Mouse (Mus musculus) CD4-positive, CD25-positive, alpha-beta regulatory T cell, adult 9 weeks (primary cell): ENCODE data around the gene Oas1e. TPM values are rescaled to one million over a fixed set of nuclear protein-coding genes. Genes with fewer than 3 reads are reported as not detected.

Source experiments
- polyA plus RNA-seq: library from polyadenylated mRNA; unstranded; fragments of 100-300 nt; shearing (Covaris generic); gene quantifications from one replicate; pipeline ENCODE4 v1.2.1, GENCODE M21; 2017

Gene Oas1e
- not detected for polyA plus RNA-seq

GRCm38 (mm10) chr5:120795480-120796034 is at the start of gene Oas1e:
Gene Oas1e (minus strand): TSS chr5:120795530.

GRCm38 (mm10) chr5:120811951-120812819 is 16.9 kb upstream of the Oas1e start, which contains the start of gene Oas1c:
Gene Oas1c (minus strand): TSS chr5:120812514.

GRCm38 (mm10) chr5:120777478-120777877 is 17.9 kb downstream of the Oas1e start, which contains the start of gene Oas3:
Gene Oas3 (minus strand): TSS chr5:120777661.

GRCm38 (mm10) chr5:120749688-120750087 is 45.6 kb downstream of the Oas1e start, which contains the start of gene Oas2:
Gene Oas2 (minus strand): TSS chr5:120749853.

Other genes with a start within 250 kb of the Oas1e start
- gene Tpcn1, start 206.9 kb downstream of the Oas1e start, polyA plus RNA-seq: 23.2 TPM
- gene Iqcd, start 206.5 kb downstream of the Oas1e start, polyA plus RNA-seq: 1.2 TPM
- 6.3 TPM for gene Rita1, start 182.9 kb downstream of the Oas1e start, polyA plus RNA-seq
- gene Ddx54, start 182.8 kb downstream of the Oas1e start, polyA plus RNA-seq: 89.7 TPM
- not detected for gene Cfap73, start 161.3 kb downstream of the Oas1e start, polyA plus RNA-seq
- gene Rasal1, start 146.7 kb downstream of the Oas1e start, polyA plus RNA-seq: 16.3 TPM
- 35.5 TPM for gene Dtx1, start 83.6 kb downstream of the Oas1e start, polyA plus RNA-seq
- gene Oas2, start 45.7 kb downstream of the Oas1e start, polyA plus RNA-seq: 6.9 TPM
- 16.4 TPM for gene Oas3, start 17.9 kb downstream of the Oas1e start, polyA plus RNA-seq
- 15.5 TPM for gene Oas1c, start 17.0 kb upstream of the Oas1e start, polyA plus RNA-seq
- not detected for gene Oas1f, start 51.8 kb upstream of the Oas1e start, polyA plus RNA-seq
- gene Oas1h, start 65.9 kb upstream of the Oas1e start, polyA plus RNA-seq: not detected
- 1.1 TPM for gene Oas1g, start 92.1 kb upstream of the Oas1e start, polyA plus RNA-seq
- 49.2 TPM for gene Oas1a, start 112.0 kb upstream of the Oas1e start, polyA plus RNA-seq
- gene Oas1d, start 119.0 kb upstream of the Oas1e start, polyA plus RNA-seq: not detected
- not detected for gene Rph3a, start 214.6 kb upstream of the Oas1e start, polyA plus RNA-seq